Mouse (Mus musculus) olfactory bulb, adult 2 months (tissue): Measurements from ENCODE around the gene Gls.

Source experiments
- CTCF ChIP-seq: fragments of 200-500 bp; IDR thresholded peaks from 2 replicates; pipeline ENCODE4 v1.5.1; 2012; ENCODE audit warnings: low read depth, mild to moderate bottlenecking, low read length, moderate library complexity; ENCODE audit not compliant: insufficient read depth
- POLR2A ChIP-seq: fragments of 200-500 bp; IDR thresholded peaks from 2 replicates; pipeline ENCODE4 v1.6.1; 2012; ENCODE audit warnings: mild to moderate bottlenecking, low read depth, low read length, moderate library complexity; ENCODE audit not compliant: insufficient read depth

- TF ChIP-seq CTCF (no peak), POLR2A (no peak)
Observed at GRCm38 (mm10) chr1:52258006-52258749, 25.1 kb upstream of the Gls start.
